In genomic region chr4:109118327-109118659, GRCm38 (mm10) we compare ENCODE assay signal across 8 mouse cellular contexts.
DNase-seq lines count a peak whose midpoint lies in the region; ATAC-seq lines count a peak whose summit lies in the region.

No protein-coding gene starts in this region.

- no peaks in the 10 kb centered on the region for H3K9me3 ChIP-seq in neural tube, embryonic 11.5 days (ENCODE audit: control insufficient read depth, low read length)
- no peaks in the 10 kb centered on the region for H3K9me3 ChIP-seq in forebrain, embryonic 11.5 days (ENCODE audit: control insufficient read depth, low read length)

- intact Hi-C loops in gastrocnemius, postnatal 14 days (cut with DNase I; ENCODE audit: low total_unique reads), result no loop called here

- peak overlapping the region; percentile 45 for H3K9ac ChIP-seq in neural tube, embryonic 11.5 days (ENCODE audit: low read length)
- peak overlapping the region; percentile 61 for H3K9ac ChIP-seq in forebrain, embryonic 11.5 days (ENCODE audit: low read length)

- DNase-seq in neural tube, embryonic 11.5 days (ENCODE audit: low spot score), result no peak
- DNase-seq in neural tube, embryonic 10.5 days (ENCODE audit: extremely low spot score, low spot score), result no peak
- DNase-seq in forebrain, embryonic 11.5 days (ENCODE audit: low spot score), result no peak
- peak; percentile 81 for DNase-seq in layer of hippocampus, adult 9-11 months
- DNase-seq in adrenal gland, postnatal 10 days, result no peak
- no peak for DNase-seq in gastrocnemius, postnatal 14 days
- no peak for DNase-seq in ovary, postnatal 10 days (ENCODE audit: low spot score)

- peak overlapping the region; percentile 68 for H3K4me2 ChIP-seq in neural tube, embryonic 11.5 days (ENCODE audit: low read depth)
- peak overlapping the region; percentile 56 for H3K4me2 ChIP-seq in forebrain, embryonic 11.5 days (ENCODE audit: low read depth, low read length, severe bottlenecking)

- ATAC-seq in neural tube, embryonic 11.5 days (ENCODE audit: insufficient read depth, low FRiP score, low TSS enrichment), result 0 out of 2 replicates have a peak, but pooled peaks have one; percentile 20
- ATAC-seq in forebrain, embryonic 11.5 days (replicated peaks; ENCODE audit: low FRiP score), result 0 out of 2 replicates have a peak, but pooled peaks have one; percentile 13
- ATAC-seq in megakaryocyte, adult 5-6 weeks (ENCODE audit: poor library complexity, severe bottlenecking), result peak; percentile 2; the same call in 1 of the 2 replicates

- no peaks in the 10 kb centered on the region for H3K27me3 ChIP-seq in neural tube, embryonic 11.5 days (ENCODE audit: control insufficient read depth, insufficient read depth, low read length)
- H3K27me3 ChIP-seq in forebrain, embryonic 11.5 days (ENCODE audit: control insufficient read depth, insufficient read depth, low read length), result no peaks in the 10 kb centered on the region

- H3K4me3 ChIP-seq in neural tube, embryonic 11.5 days (ENCODE audit: low read depth, low read length), result peak overlapping the region; percentile 47
- H3K4me3 ChIP-seq in forebrain, embryonic 11.5 days (ENCODE audit: low read depth, low read length), result peak overlapping the region; percentile 46

- WGBS in neural tube, embryonic 11.5 days, result 7% methylated on average over 6 of the region's 6 CpGs
- 9% methylated on average over 6 of the region's 6 CpGs for WGBS in forebrain, embryonic 11.5 days

- H3K36me3 ChIP-seq in neural tube, embryonic 11.5 days (ENCODE audit: control insufficient read depth, insufficient read depth, low read length), result no peaks in the 10 kb centered on the region
- H3K36me3 ChIP-seq in forebrain, embryonic 11.5 days (ENCODE audit: control insufficient read depth, insufficient read depth, low read length), result no peaks in the 10 kb centered on the region

- no peaks in the 10 kb centered on the region for H3K4me1 ChIP-seq in neural tube, embryonic 11.5 days (ENCODE audit: control insufficient read depth, insufficient read depth, low read length)
- peaks cover 2% of the 10 kb centered on the region; the same call in 1 of the 2 replicates for H3K4me1 ChIP-seq in forebrain, embryonic 11.5 days (replicated peaks; ENCODE audit: control insufficient read depth, insufficient read depth, low read length)

- H3K27ac ChIP-seq in neural tube, embryonic 11.5 days (ENCODE audit: low read depth, low read length), result no peak overlapping the region
- no peak overlapping the region for H3K27ac ChIP-seq in forebrain, embryonic 11.5 days (ENCODE audit: low read depth, low read length)
